Mouse (Mus musculus) liver, embryonic 11.5 days (tissue): ENCODE measurements around the gene Plekhh3. TPM values are rescaled to one million over a fixed set of nuclear protein-coding genes. Genes with fewer than 3 reads are reported as not detected.

Experiments
- ATAC-seq: fragments of 200-750 bp; cut with Nextera tagmentation; replicated peaks from 2 replicates; pipeline ENCODE4 v1.8.0; 2017; ENCODE audit warnings: moderate number of reproducible peaks, mild to moderate bottlenecking, moderate TSS enrichment, moderate library complexity; ENCODE audit not compliant: low FRiP score
- DNase-seq: peaks from one replicate; pipeline ENCODE4 v3.0.0-alpha.2; 2017; ENCODE audit warnings: low spot score
- H3K27ac ChIP-seq: fragments of 300-500 bp; sonication (generic); 2 replicates; pipeline ENCODE4 v1.5.1; 2014; ENCODE audit warnings: mild to moderate bottlenecking, low read depth, low read length, control low read depth
- H3K27me3 ChIP-seq: fragments of 300-500 bp; sonication (generic); replicated peaks from 2 replicates; pipeline ENCODE4 v1.6.1; 2014; ENCODE audit warnings: low read length, mixed read lengths; ENCODE audit not compliant: control insufficient read depth, insufficient read depth
- H3K36me3 ChIP-seq: fragments of 300-500 bp; sonication (generic); 2 replicates; pipeline ENCODE4 v1.6.1; 2014; ENCODE audit warnings: mild to moderate bottlenecking, low read length, moderate library complexity, mixed read lengths; ENCODE audit not compliant: control insufficient read depth, insufficient read depth
- H3K4me1 ChIP-seq: fragments of 300-500 bp; sonication (generic); replicated peaks from 2 replicates; pipeline ENCODE4 v1.6.1; 2014; ENCODE audit warnings: low read length, mixed read lengths; ENCODE audit not compliant: control insufficient read depth, insufficient read depth
- H3K4me2 ChIP-seq: fragments of 300-500 bp; sonication (generic); 2 replicates; pipeline ENCODE4 v1.6.1; 2014; ENCODE audit warnings: mild to moderate bottlenecking, control low read depth, moderate library complexity
- H3K4me3 ChIP-seq: fragments of 300-500 bp; sonication (generic); 2 replicates; pipeline ENCODE4 v1.5.1; 2014; ENCODE audit warnings: low read depth, low read length, control low read depth
- H3K9ac ChIP-seq: fragments of 300-500 bp; sonication (generic); 2 replicates; pipeline ENCODE4 v1.6.1; 2014; ENCODE audit warnings: low read depth, low read length, control low read depth
- H3K9me3 ChIP-seq: fragments of 300-500 bp; sonication (generic); 2 replicates; pipeline ENCODE4 v1.6.1; 2016; ENCODE audit warnings: low read length, inconsistent platforms, mixed read lengths; ENCODE audit not compliant: control insufficient read depth
- WGBS: fragments of 180-500 bp; shearing (Covaris S2); extraction: QIAGEN DNeasy Blood & Tissue Kit; methylation state at CpG from one replicate; pipeline ENCODE4 v1.1.7; 2014; 5-methylcytosine and 5-hydroxymethylcytosine counted together
- microRNA-seq: library from miRNA; unstranded; fragments of <30 nt; microRNA quantifications from one replicate; pipeline ENCODE4, GENCODE M21; 2017; ENCODE audit warnings: borderline number of aligned reads
- polyA plus RNA-seq: library from polyadenylated mRNA; unstranded; fragments of >200 nt; fragmentation: Nextera tagmentation; extraction: Ambion mirVana; gene quantifications from 2 replicates; pipeline ENCODE4 v1.2.1, GENCODE M21; 2014

Plekhh3 gene
- polyA plus RNA-seq, 1 experiment from 2014 or later: 3.8 TPM

- no peak for ATAC-seq
- Histone ChIP-seq H3K9ac (peak overlapping the region; percentile 90; the same call in 1 of the 2 replicates), H3K27ac (no peak overlapping the region)
Observed at GRCm38 (mm10) chr11:101118105-101118504, 53.0 kb downstream of the Plekhh3 start.

GRCm38 (mm10) chr11:101115564-101115963 lies 55.6 kb downstream of the Plekhh3 start:
- no peaks in the 10 kb centered on the region for H3K27me3 ChIP-seq
- H3K4me2 ChIP-seq: no peak overlapping the region
- ATAC-seq (no peak), DNase-seq (no peak)
- H3K36me3 ChIP-seq: peaks cover 4% of the 10 kb centered on the region; the same call in 1 of the 2 replicates
- 88% methylated on average over 2 of the region's 2 CpGs for WGBS
- H3K4me3 ChIP-seq: no peak overlapping the region
- H3K9ac ChIP-seq: no peak overlapping the region
- H3K4me1 ChIP-seq: peaks cover 12% of the 10 kb centered on the region
- H3K27ac ChIP-seq: no peak overlapping the region
- H3K9me3 ChIP-seq: no peaks in the 10 kb centered on the region

More at GRCm38 (mm10) chr11:101118105-101118504, 53.0 kb downstream of the Plekhh3 start:
- H3K4me1 ChIP-seq: peaks cover 18% of the 10 kb centered on the region
- peak overlapping the region; percentile 98 for H3K4me3 ChIP-seq
- H3K4me2 ChIP-seq: peak overlapping the region; percentile 83
- H3K9me3 ChIP-seq: no peaks in the 10 kb centered on the region
- H3K27me3 ChIP-seq: no peaks in the 10 kb centered on the region
- no peak for DNase-seq
- H3K36me3 ChIP-seq: no peaks in the 10 kb centered on the region
- WGBS: 21% methylated on average over 4 of the region's 4 CpGs

Small RNA genes lying within 50 kb of the gene (microRNA-seq; reads per million reads assigned to microRNA genes)
- gene Gm27626: not detected

Other genes starting within 250 kb of the Plekhh3 start
- 52.9 and 57.3 TPM in 2 replicates for gene Stat3, start 231.8 kb downstream of the Plekhh3 start, polyA plus RNA-seq
- 22.6 and 23.3 TPM in 2 replicates for gene Cavin1, start 200.5 kb downstream of the Plekhh3 start, polyA plus RNA-seq
- gene Atp6v0a1, start 161.9 kb downstream of the Plekhh3 start, polyA plus RNA-seq: 55.4 and 60.0 TPM in 2 replicates
- gene Naglu, start 101.3 kb downstream of the Plekhh3 start, polyA plus RNA-seq: 7.7 and 8.0 TPM in 2 replicates
- gene Hsd17b1, start 92.9 kb downstream of the Plekhh3 start, polyA plus RNA-seq: 0.12 and 0.27 TPM in 2 replicates
- 43.3 and 45.8 TPM in 2 replicates for gene Coasy, start 88.8 kb downstream of the Plekhh3 start, polyA plus RNA-seq
- gene Mlx, start 84.1 kb downstream of the Plekhh3 start, polyA plus RNA-seq: 45.3 and 45.6 TPM in 2 replicates
- gene Psmc3ip, start 75.9 kb downstream of the Plekhh3 start, polyA plus RNA-seq: 40.7 and 42.8 TPM in 2 replicates
- gene Retreg3, start 51.5 kb downstream of the Plekhh3 start, polyA plus RNA-seq: 11.5 and 12.2 TPM in 2 replicates
- 82.3 and 85.3 TPM in 2 replicates for gene Tubg1, start 51.4 kb downstream of the Plekhh3 start, polyA plus RNA-seq
- gene Tubg2, start 15.4 kb downstream of the Plekhh3 start, polyA plus RNA-seq: 1.3 and 1.8 TPM in 2 replicates
- 0.34 and 0.40 TPM in 2 replicates for gene Cntnap1, start 828 bp downstream of the Plekhh3 start, polyA plus RNA-seq
- 0.10 TPM in 1 of 2 replicates, not detected in the other for gene Ccr10, start 4.1 kb upstream of the Plekhh3 start, polyA plus RNA-seq
- 11.8 and 12.4 TPM in 2 replicates for gene Ezh1, start 55.1 kb upstream of the Plekhh3 start, polyA plus RNA-seq
- 62.4 and 64.2 TPM in 2 replicates for gene Ramp2, start 74.7 kb upstream of the Plekhh3 start, polyA plus RNA-seq
- 158 and 163 TPM in 2 replicates for gene Vps25, start 82.4 kb upstream of the Plekhh3 start, polyA plus RNA-seq
- gene Wnk4, start 89.2 kb upstream of the Plekhh3 start, polyA plus RNA-seq: 18.5 and 19.7 TPM in 2 replicates
- gene Cntd1, start 107.7 kb upstream of the Plekhh3 start, polyA plus RNA-seq: 1.2 and 1.4 TPM in 2 replicates
- gene Coa3, start 107.8 kb upstream of the Plekhh3 start, polyA plus RNA-seq: 190 and 197 TPM in 2 replicates
- gene Becn1, start 130.9 kb upstream of the Plekhh3 start, polyA plus RNA-seq: 134 and 148 TPM in 2 replicates
- 201 and 221 TPM in 2 replicates for gene Psme3, start 144.9 kb upstream of the Plekhh3 start, polyA plus RNA-seq
- gene Aoc2, start 153.7 kb upstream of the Plekhh3 start, polyA plus RNA-seq: 2.9 and 3.2 TPM in 2 replicates
- gene Aoc3, start 159.3 kb upstream of the Plekhh3 start, polyA plus RNA-seq: 0.08 TPM in 1 of 2 replicates, not detected in the other
- gene G6pc, start 196.2 kb upstream of the Plekhh3 start, polyA plus RNA-seq: not detected in 2 replicates
- gene Aarsd1, start 246.3 kb upstream of the Plekhh3 start, polyA plus RNA-seq: 92.3 and 94.0 TPM in 2 replicates